Mouse (Mus musculus) heart, adult 2 months (tissue): ENCODE results near the gene Col24a1.

Source experiments
- CTCF ChIP-seq: fragments of 200-600 bp; IDR thresholded peaks from 2 replicates; pipeline ENCODE4 v1.8.1; 2022; ENCODE audit warnings: antibody characterized with exemption, mild to moderate bottlenecking, moderate library complexity
- POLR2A ChIP-seq: fragments of 200-500 bp; IDR thresholded peaks from 2 replicates; pipeline ENCODE4 v1.6.1; 2011; ENCODE audit warnings: mild to moderate bottlenecking, low read depth, low read length, control low read depth; ENCODE audit not compliant: insufficient read depth

GRCm38 (mm10) chr3:145331642-145332041 lies 39.4 kb downstream of the Col24a1 start:
- TF ChIP-seq POLR2A = no peak
- no peak for TF ChIP-seq CTCF
